Mouse (Mus musculus): ENCODE results near the gene 2610301B20Rik.
"Not testable (repeated sequence)": the region's sequence is repeated elsewhere in the genome, so short reads cannot be mapped to it uniquely, and the experiment has no call there.

2610301B20Rik gene

GRCm38 (mm10) chr4:10905234-10905801, 31.0 kb downstream of the 2610301B20Rik start:
- no peak for DNase-seq (ENCODE audit: low spot score in 2 of 2)

GRCm38 (mm10) chr4:10911417-10911816, 37.1 kb downstream of the 2610301B20Rik start:
- not testable (repeated sequence) for DNase-seq (ENCODE audit: low spot score in 2 of 2)

GRCm38 (mm10) chr4:10911909-10912478, 37.7 kb downstream of the 2610301B20Rik start:
- DNase-seq (ENCODE audit: low spot score in 2 of 2), result no peak

- peak; percentile 96 to 97 for DNase-seq (ENCODE audit: low spot score in 2 of 2)
Observed at GRCm38 (mm10) chr4:10912611-10913301, 38.5 kb downstream of the 2610301B20Rik start.

- no peak for DNase-seq (ENCODE audit: low spot score in 2 of 2)
Observed at GRCm38 (mm10) chr4:10913409-10913808, 39.1 kb downstream of the 2610301B20Rik start.

- DNase-seq (ENCODE audit: low spot score in 2 of 2), result no peak
Observed at GRCm38 (mm10) chr4:10914766-10915165, 40.5 kb downstream of the 2610301B20Rik start.

- DNase-seq (ENCODE audit: low spot score in 2 of 2), result no peak
Observed at GRCm38 (mm10) chr4:10915271-10915670, 41.0 kb downstream of the 2610301B20Rik start.

- DNase-seq (ENCODE audit: low spot score in 2 of 2), result no peak
Observed at GRCm38 (mm10) chr4:10918402-10918801, 44.1 kb downstream of the 2610301B20Rik start.

- DNase-seq (ENCODE audit: low spot score in 2 of 2), result no peak
Observed at GRCm38 (mm10) chr4:10919097-10919496, 44.8 kb downstream of the 2610301B20Rik start.

GRCm38 (mm10) chr4:10919530-10919929, 45.2 kb downstream of the 2610301B20Rik start:
- DNase-seq (ENCODE audit: low spot score in 2 of 2), result no peak

GRCm38 (mm10) chr4:10919987-10920386, 45.7 kb downstream of the 2610301B20Rik start:
- no peak for DNase-seq (ENCODE audit: low spot score in 2 of 2)

- no peak for DNase-seq (ENCODE audit: low spot score in 2 of 2)
Observed at GRCm38 (mm10) chr4:10920622-10921021, 46.3 kb downstream of the 2610301B20Rik start.

- peak; percentile 31 to 52 for DNase-seq (ENCODE audit: low spot score in 2 of 2)
Observed at GRCm38 (mm10) chr4:10923180-10923579, 48.9 kb downstream of the 2610301B20Rik start.

- no peak for DNase-seq (ENCODE audit: low spot score in 2 of 2)
Observed at GRCm38 (mm10) chr4:10924140-10924539, 49.8 kb downstream of the 2610301B20Rik start.

GRCm38 (mm10) chr4:10924541-10924940, 50.2 kb downstream of the 2610301B20Rik start:
- DNase-seq (ENCODE audit: low spot score in 2 of 2), result no peak

- DNase-seq (ENCODE audit: low spot score in 2 of 2), result no peak
Observed at GRCm38 (mm10) chr4:10926416-10926815, 52.1 kb downstream of the 2610301B20Rik start.

GRCm38 (mm10) chr4:10928158-10928557, 53.9 kb downstream of the 2610301B20Rik start:
- DNase-seq (ENCODE audit: low spot score in 2 of 2), result no peak

GRCm38 (mm10) chr4:10929726-10930125, 55.4 kb downstream of the 2610301B20Rik start:
- no peak for DNase-seq (ENCODE audit: low spot score in 2 of 2)

- DNase-seq (ENCODE audit: low spot score in 2 of 2), result no peak
Observed at GRCm38 (mm10) chr4:10931040-10931439, 56.7 kb downstream of the 2610301B20Rik start.

GRCm38 (mm10) chr4:10932091-10932745, 57.9 kb downstream of the 2610301B20Rik start:
- no peak for DNase-seq (ENCODE audit: low spot score in 2 of 2)

- DNase-seq (ENCODE audit: low spot score in 2 of 2), result no peak
Observed at GRCm38 (mm10) chr4:10932782-10933181, 58.5 kb downstream of the 2610301B20Rik start.

GRCm38 (mm10) chr4:10936766-10937165, 62.5 kb downstream of the 2610301B20Rik start:
- no peak for DNase-seq (ENCODE audit: low spot score in 2 of 2)

Measured in frontal cortex, postnatal 25 days (tissue).